Mouse (Mus musculus) kidney, adult 2 months (tissue): Measurements from ENCODE around the gene Adam1a.

ENCODE experiments used
- CTCF ChIP-seq: fragments of 200-500 bp; conservative IDR thresholded peaks from 2 replicates; pipeline ENCODE4 v1.5.1; 2011; ENCODE audit warnings: low read depth, mild to moderate bottlenecking, control low read depth, low read length, moderate library complexity, mixed read lengths; ENCODE audit not compliant: insufficient read depth, insufficient read length
- POLR2A ChIP-seq: fragments of 200-500 bp; IDR thresholded peaks from one replicate; pipeline ENCODE4 v1.6.1; 2011; ENCODE audit warnings: low read depth, low read length, control low read depth

- TF ChIP-seq POLR2A (no peak), CTCF (peak; percentile 83)
Measured at GRCm38 (mm10) chr5:121583765-121584501, 38.7 kb upstream of the Adam1a start.
